Mouse (Mus musculus) heart, embryonic 11.5 days (tissue): Measurements from ENCODE around the gene Snf8. TPM values are rescaled to one million over a fixed set of nuclear protein-coding genes. Genes with fewer than 3 reads are reported as not detected.

Experiments used
- ATAC-seq: fragments of 200-750 bp; cut with Nextera tagmentation; replicated peaks from 2 replicates; pipeline ENCODE4 v1.8.0; 2017; ENCODE audit warnings: moderate library complexity; ENCODE audit not compliant: insufficient number of reproducible peaks, low FRiP score, low TSS enrichment
- H3K27ac ChIP-seq: fragments of 300-500 bp; sonication (generic); 2 replicates; pipeline ENCODE4 v1.5.1; 2014; ENCODE audit warnings: mild to moderate bottlenecking, low read depth, low read length
- H3K27me3 ChIP-seq: fragments of 300-500 bp; sonication (generic); 2 replicates; pipeline ENCODE4 v1.6.1; 2014; ENCODE audit warnings: mild to moderate bottlenecking, low read length, mixed read lengths; ENCODE audit not compliant: control insufficient read depth, insufficient read depth
- H3K36me3 ChIP-seq: fragments of 300-500 bp; sonication (generic); 2 replicates; pipeline ENCODE4 v1.6.1; 2014; ENCODE audit warnings: mild to moderate bottlenecking, low read length, moderate library complexity, mixed read lengths; ENCODE audit not compliant: control insufficient read depth, insufficient read depth
- H3K4me1 ChIP-seq: fragments of 300-500 bp; sonication (generic); 2 replicates; pipeline ENCODE4 v1.6.1; 2014; ENCODE audit warnings: low read length; ENCODE audit not compliant: control insufficient read depth, insufficient read depth
- H3K4me2 ChIP-seq: fragments of 300-500 bp; sonication (generic); 2 replicates; pipeline ENCODE4 v1.6.1; 2014; ENCODE audit warnings: mild to moderate bottlenecking, moderate library complexity
- H3K4me3 ChIP-seq: fragments of 300-500 bp; sonication (generic); 2 replicates; pipeline ENCODE4 v1.5.1; 2014; ENCODE audit warnings: low read depth, low read length
- H3K9ac ChIP-seq: fragments of 300-500 bp; sonication (generic); 2 replicates; pipeline ENCODE4 v1.6.1; 2014; ENCODE audit warnings: mild to moderate bottlenecking, low read depth, low read length, moderate library complexity
- H3K9me3 ChIP-seq: fragments of 300-500 bp; sonication (generic); replicated peaks from 2 replicates; pipeline ENCODE4 v1.6.1; 2016; ENCODE audit warnings: low read length; ENCODE audit not compliant: control insufficient read depth
- WGBS: fragments of 180-500 bp; shearing (Covaris S2); extraction: QIAGEN DNeasy Blood & Tissue Kit; methylation state at CpG from one replicate; pipeline ENCODE4 v1.1.7; 2014; ENCODE audit not compliant: insufficient replicate concordance; 5-methylcytosine and 5-hydroxymethylcytosine counted together
- polyA plus RNA-seq: library from polyadenylated mRNA; unstranded; fragments of >200 nt; fragmentation: Nextera tagmentation; extraction: Ambion mirVana; gene quantifications from 2 replicates; pipeline ENCODE4 v1.2.1, GENCODE M21; 2014

The Snf8 gene
- 27.1 and 31.3 TPM in 2 replicates for polyA plus RNA-seq

GRCm38 (mm10) chr11:96034596-96035052 lies at the start of gene Snf8:
Gene Snf8 (plus strand): TSS chr11:96034885.
- ATAC-seq, result peak; percentile 71; the same call in 1 of the 2 replicates
- WGBS, result under 1% methylated on average over 29 of the region's 29 CpGs
- Histone ChIP-seq H3K27me3 (no peaks in the 10 kb centered on the region), H3K4me1 (peaks cover 9% of the 10 kb centered on the region; the same call in 1 of the 2 replicates), H3K9ac (peak within 1 kb of the TSS; percentile 74), H3K4me3 (peak within 1 kb of the TSS; percentile 69), H3K27ac (peak within 1 kb of the TSS; percentile 60; the same call in 1 of the 2 replicates), H3K9me3 (no peaks in the 10 kb centered on the region), H3K4me2 (peak within 1 kb of the TSS; percentile 87), H3K36me3 (peaks cover 9% of the 10 kb centered on the region; the same call in 1 of the 2 replicates)

- no peak overlapping the region for H3K4me3 ChIP-seq
- no peak overlapping the region for H3K9ac ChIP-seq
- no peak for ATAC-seq
- WGBS, result 73% methylated on average over 6 of the region's 6 CpGs
- H3K4me1 ChIP-seq, result peaks cover 64% of the 10 kb centered on the region
- H3K36me3 ChIP-seq, result 0 out of 2 replicates have a peak, but pooled peaks cover 2% of the 10 kb centered on the region
- H3K9me3 ChIP-seq, result no peaks in the 10 kb centered on the region
- peak overlapping the region; percentile 13; the same call in 1 of the 2 replicates for H3K27ac ChIP-seq
- H3K27me3 ChIP-seq, result no peaks in the 10 kb centered on the region
- H3K4me2 ChIP-seq, result no peak overlapping the region
Measured at GRCm38 (mm10) chr11:95987854-95988447, 46.7 kb upstream of the Snf8 start.

GRCm38 (mm10) chr11:95988533-95988932 lies 46.2 kb upstream of the Snf8 start:
- H3K27ac ChIP-seq, result 0 out of 2 replicates have a peak overlapping the region, but pooled peaks have one; percentile 13
- H3K4me1 ChIP-seq, result peaks cover 65% of the 10 kb centered on the region
- H3K9ac ChIP-seq, result no peak overlapping the region
- no peaks in the 10 kb centered on the region for H3K9me3 ChIP-seq
- H3K4me2 ChIP-seq, result no peak overlapping the region
- H3K36me3 ChIP-seq, result 0 out of 2 replicates have a peak, but pooled peaks cover 2% of the 10 kb centered on the region
- no peak overlapping the region for H3K4me3 ChIP-seq
- no peaks in the 10 kb centered on the region for H3K27me3 ChIP-seq
- WGBS, result 52% methylated on average over 9 of the region's 9 CpGs
- ATAC-seq, result no peak

DNA sequence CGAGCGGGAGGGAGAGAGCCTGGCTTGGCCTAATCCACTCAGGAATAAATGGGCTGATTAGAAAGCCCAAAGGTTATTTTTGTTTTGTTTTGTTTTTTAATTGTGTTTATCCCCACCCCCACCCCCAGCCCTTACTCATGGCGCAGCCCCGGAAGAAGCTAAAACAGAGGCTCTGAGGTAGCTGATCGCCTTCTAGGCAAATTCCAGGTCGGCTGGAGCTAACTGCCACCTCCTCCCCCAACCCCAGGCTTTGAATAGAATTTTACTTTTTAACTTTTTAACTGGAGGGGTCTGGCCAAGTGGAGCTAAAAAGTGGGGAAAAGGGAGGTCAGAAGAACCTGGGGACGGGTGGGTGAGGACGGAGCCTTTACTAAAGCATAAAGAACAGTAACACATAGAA lies 44.8 kb upstream of the Snf8 start:
- Histone ChIP-seq H3K9ac (no peak overlapping the region), H3K4me3 (no peak overlapping the region), H3K4me1 (peaks cover 67% of the 10 kb centered on the region), H3K27me3 (no peaks in the 10 kb centered on the region), H3K9me3 (no peaks in the 10 kb centered on the region; the same call in none of the 2 replicates), H3K36me3 (peaks cover 11% of the 10 kb centered on the region; the same call in 1 of the 2 replicates), H3K4me2 (peak overlapping the region; percentile 92), H3K27ac (peak overlapping the region; percentile 95; the same call in 1 of the 2 replicates)
- ATAC-seq, result no peak
- WGBS, result 64% methylated on average over 8 of the region's 8 CpGs

- H3K27ac ChIP-seq, result peak overlapping the region; percentile 95
- 44% methylated on average over 4 of the region's 4 CpGs for WGBS
- peaks cover 11% of the 10 kb centered on the region; the same call in 1 of the 2 replicates for H3K36me3 ChIP-seq
- no peaks in the 10 kb centered on the region for H3K27me3 ChIP-seq
- peak overlapping the region; percentile 50 for H3K4me3 ChIP-seq
- H3K4me1 ChIP-seq, result peaks cover 67% of the 10 kb centered on the region
- ATAC-seq, result no peak
- peak overlapping the region; percentile 92 for H3K4me2 ChIP-seq
- H3K9ac ChIP-seq, result peak overlapping the region; percentile 87
- no peaks in the 10 kb centered on the region; the same call in none of the 2 replicates for H3K9me3 ChIP-seq
Measured at GRCm38 (mm10) chr11:95990431-95990830, 44.3 kb upstream of the Snf8 start.

DNA sequence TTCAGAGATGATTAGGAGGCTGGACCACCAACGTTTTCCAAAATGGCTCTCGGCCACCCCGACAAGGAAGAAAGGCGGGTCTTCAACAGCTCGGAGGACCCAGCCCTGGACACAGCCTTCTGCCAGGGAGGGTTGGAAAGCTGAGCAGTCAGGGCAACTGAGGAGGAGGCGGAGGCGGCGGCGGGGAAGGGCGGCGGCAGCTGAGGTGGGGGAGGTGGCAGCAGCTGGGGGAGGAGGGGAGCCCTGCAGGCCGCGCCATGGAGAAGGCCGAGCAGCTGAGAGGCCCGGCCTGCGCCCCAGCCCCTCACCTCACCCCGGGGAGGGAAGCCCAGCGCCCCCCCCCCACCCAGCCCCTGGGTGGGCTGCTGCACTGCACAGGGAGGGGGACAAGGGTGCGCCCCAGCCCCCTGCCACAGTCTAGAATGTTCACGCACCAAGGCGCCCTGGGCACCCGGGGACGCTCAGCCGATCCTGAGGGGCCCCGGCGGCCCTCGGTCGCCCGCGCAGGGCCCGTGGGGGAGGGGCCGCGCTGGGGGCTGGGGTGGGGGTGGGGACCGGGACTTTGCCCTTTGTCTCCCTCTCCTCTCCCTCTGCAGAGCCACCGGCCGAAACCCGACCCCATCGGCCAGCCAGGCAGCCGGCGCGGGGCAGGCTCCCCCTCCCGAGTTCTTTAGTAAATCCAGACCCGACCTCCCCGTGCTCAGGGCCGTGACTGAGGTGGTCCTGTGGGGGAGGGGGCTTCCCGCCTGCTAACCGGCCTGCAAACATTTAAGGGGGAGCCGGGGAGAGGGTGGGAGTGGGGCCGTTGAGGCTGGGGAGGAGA lies 43.6 kb upstream of the Snf8 start:
- peak; percentile 29 for ATAC-seq
- H3K4me2 ChIP-seq, result peak overlapping the region; percentile 92
- H3K27ac ChIP-seq, result peak overlapping the region; percentile 95
- no peaks in the 10 kb centered on the region for H3K27me3 ChIP-seq
- H3K9ac ChIP-seq, result peak overlapping the region; percentile 87
- H3K4me1 ChIP-seq, result peaks cover 66% of the 10 kb centered on the region
- 4% methylated on average over 38 of the region's 49 CpGs for WGBS
- H3K36me3 ChIP-seq, result peaks cover 11% of the 10 kb centered on the region; the same call in 1 of the 2 replicates
- H3K9me3 ChIP-seq, result no peaks in the 10 kb centered on the region; the same call in none of the 2 replicates
- peak overlapping the region; percentile 50 for H3K4me3 ChIP-seq

DNA sequence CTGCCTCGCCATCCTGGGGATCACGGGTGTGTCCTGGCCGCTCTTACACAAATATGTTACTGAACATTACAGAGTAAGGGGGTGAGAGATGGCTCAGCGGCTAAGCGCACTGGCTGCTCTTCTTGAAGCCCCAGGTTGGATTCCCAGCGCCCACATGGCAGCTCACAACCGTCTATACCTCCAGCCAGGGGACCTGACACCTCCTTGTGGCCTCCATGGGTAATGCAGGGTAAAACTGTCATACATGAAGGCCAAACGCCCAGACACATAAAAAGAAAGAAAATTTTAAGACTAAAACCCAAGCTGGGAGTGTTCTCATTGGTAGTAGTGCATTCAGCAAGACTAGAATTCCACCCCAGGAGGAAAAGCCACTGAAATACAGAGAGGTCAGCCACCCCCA lies 40.5 kb upstream of the Snf8 start:
- no peak overlapping the region for H3K4me2 ChIP-seq
- 91% methylated on average over 8 of the region's 8 CpGs for WGBS
- H3K9me3 ChIP-seq, result no peaks in the 10 kb centered on the region; the same call in none of the 2 replicates
- H3K36me3 ChIP-seq, result peaks cover 9% of the 10 kb centered on the region; the same call in 1 of the 2 replicates
- H3K9ac ChIP-seq, result no peak overlapping the region
- no peak overlapping the region for H3K27ac ChIP-seq
- no peak overlapping the region for H3K4me3 ChIP-seq
- ATAC-seq, result no peak
- H3K4me1 ChIP-seq, result peaks cover 48% of the 10 kb centered on the region
- no peaks in the 10 kb centered on the region for H3K27me3 ChIP-seq

- ATAC-seq, result no peak
- Histone ChIP-seq H3K4me1 (peaks cover 14% of the 10 kb centered on the region; the same call in 1 of the 2 replicates), H3K9me3 (no peaks in the 10 kb centered on the region), H3K9ac (peak overlapping the region; percentile 70), H3K4me3 (peak overlapping the region; percentile 85), H3K36me3 (no peaks in the 10 kb centered on the region), H3K4me2 (peak overlapping the region; percentile 89), H3K27me3 (no peaks in the 10 kb centered on the region), H3K27ac (peak overlapping the region; percentile 29; the same call in 1 of the 2 replicates)
- 6% methylated on average over 12 of the region's 12 CpGs for WGBS
Measured at GRCm38 (mm10) chr11:96003100-96003900, 31.4 kb upstream of the Snf8 start.
